Mouse (Mus musculus) megakaryocyte, embryonic 14.5 days (primary cell): Measurements from ENCODE around the gene BC051142.

Experiments used
- FLI1 ChIP-seq: IDR thresholded peaks from 2 replicates; pipeline ENCODE4 v1.6.1; 2012; ENCODE audit warnings: low read length, inconsistent platforms, mixed read lengths
- GATA1 ChIP-seq: IDR thresholded peaks from 3 replicates; pipeline ENCODE4 v1.6.1; 2012; ENCODE audit warnings: mixed read lengths, low read length, inconsistent platforms, borderline replicate concordance

DNA sequence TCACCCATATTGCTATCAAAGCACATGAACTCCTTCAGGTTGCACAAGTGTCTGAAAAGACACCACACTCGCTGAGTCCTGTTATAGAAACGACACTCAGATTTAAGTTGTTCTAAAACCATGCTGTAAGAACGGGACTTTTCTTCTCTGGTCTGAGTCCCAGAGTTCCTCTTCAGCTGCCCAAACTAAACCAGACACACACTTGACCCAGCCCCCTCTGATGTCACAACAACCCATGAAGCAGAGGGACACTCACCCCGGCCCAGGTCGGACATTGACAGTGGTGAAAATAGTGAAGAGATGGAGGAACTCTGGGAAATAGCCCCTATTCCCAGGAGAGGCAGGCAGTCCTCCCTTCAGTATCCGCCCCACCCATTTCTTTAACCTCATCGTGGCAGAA lies 7.1 kb upstream of the BC051142 start:
- TF ChIP-seq GATA1 (no peak), FLI1 (no peak)
